Mouse (Mus musculus) brain, embryonic 18.5 days (tissue): ENCODE measurements around the gene Med13l.
"Not testable (repeated sequence)": the region's sequence is repeated elsewhere in the genome, so short reads cannot be mapped to it uniquely, and the experiment has no call there.

ENCODE experiments used
- DNase-seq: peaks from one replicate; pipeline ENCODE4 v3.0.0-alpha.2; 2012; ENCODE audit warnings: low read depth, low spot score

The Med13l gene

DNA sequence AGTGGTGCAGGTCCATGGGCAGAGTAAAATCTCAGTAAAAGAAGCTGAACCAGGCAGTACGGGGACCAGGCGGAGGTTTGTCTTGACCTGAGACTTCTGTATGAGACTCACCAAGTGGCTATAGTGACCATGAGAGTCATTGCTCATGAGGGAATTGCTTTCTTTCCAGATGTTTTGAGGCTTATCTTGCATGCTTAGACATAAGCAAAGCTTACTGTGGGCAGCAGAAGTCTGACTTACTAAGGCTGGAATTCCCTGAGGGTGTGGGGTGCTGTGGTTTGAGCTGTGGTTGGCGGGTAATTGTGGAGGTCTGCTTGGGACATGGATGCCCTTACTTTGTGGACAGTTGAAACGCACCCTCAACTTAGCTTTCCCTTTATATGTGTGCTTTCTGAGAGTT lies 67.7 kb downstream of the Med13l start:
- DNase-seq: no peak

DNA sequence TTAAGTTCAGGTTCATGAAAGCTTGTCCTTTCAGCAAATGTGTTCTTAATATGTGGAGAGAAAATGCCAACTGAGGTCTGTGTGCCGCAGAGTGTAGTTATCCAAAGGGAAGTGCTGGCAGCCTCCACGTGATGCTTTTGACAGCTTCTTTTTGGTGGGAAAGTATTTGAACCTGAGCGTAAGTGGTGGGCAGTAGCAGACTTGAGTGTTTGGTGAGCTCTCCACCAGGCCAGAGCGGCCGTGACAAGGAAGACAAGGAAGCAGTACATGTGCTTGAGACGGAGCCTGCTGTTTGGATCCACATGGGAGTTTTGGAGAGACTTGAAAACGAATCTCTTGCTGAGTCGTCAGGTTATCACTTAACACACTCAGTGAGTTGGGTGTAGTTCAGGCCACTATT lies 71.9 kb downstream of the Med13l start:
- no peak for DNase-seq

DNA sequence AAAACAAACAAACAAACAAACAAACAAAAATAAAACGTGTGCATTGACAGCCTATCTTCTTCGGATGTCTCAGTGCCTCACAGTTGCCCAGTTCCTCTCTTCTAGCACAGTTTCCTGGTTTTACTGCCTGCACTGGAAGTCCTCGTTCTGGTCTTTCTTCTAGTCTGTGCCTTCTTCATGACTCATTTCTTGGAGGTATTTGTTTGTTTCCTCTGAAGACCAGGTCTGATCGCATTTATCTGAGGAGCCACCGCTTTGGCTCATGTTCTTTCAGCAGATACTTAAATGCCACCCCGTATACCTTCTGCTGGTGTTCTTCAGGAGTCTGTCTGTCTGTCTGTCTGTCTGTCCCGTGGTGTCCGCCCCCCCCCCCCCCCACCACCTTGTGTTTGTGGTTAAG lies 72.6 kb downstream of the Med13l start:
- DNase-seq: no peak

DNA sequence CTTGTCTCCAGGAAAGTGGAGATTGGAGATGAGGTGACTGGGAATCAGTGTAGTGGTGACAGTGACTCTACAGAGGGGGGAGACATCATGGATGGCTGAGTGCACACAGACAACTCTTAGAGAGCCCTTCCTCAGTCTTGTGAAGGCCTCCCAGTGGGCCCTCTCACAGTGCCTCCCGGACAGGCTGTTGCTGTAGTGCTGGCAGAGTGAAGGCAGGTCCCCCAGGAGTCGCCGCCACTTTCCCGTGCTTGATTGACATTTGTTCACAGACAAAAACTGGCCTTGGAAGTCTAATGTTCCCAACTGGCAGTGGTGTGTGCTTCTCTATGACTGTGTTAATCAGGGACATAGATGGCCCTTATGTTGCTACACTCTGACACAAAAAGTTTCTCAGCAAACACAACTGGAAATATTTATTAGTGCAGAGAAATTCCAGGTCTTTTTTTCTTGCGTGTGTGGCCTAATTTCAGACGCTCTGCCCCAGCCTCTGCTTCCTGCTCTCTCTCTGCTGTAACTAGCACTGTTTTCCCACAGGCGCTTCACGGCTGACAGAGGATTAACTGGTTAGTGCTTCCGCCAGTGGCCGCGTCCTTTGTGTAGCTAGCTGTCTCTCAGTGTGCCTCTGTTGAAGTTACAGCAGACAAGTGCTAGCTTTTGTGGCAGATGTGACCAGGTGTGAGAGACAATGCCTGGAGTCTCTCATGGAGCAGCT lies 75.2 kb downstream of the Med13l start:
- DNase-seq: no peak

DNA sequence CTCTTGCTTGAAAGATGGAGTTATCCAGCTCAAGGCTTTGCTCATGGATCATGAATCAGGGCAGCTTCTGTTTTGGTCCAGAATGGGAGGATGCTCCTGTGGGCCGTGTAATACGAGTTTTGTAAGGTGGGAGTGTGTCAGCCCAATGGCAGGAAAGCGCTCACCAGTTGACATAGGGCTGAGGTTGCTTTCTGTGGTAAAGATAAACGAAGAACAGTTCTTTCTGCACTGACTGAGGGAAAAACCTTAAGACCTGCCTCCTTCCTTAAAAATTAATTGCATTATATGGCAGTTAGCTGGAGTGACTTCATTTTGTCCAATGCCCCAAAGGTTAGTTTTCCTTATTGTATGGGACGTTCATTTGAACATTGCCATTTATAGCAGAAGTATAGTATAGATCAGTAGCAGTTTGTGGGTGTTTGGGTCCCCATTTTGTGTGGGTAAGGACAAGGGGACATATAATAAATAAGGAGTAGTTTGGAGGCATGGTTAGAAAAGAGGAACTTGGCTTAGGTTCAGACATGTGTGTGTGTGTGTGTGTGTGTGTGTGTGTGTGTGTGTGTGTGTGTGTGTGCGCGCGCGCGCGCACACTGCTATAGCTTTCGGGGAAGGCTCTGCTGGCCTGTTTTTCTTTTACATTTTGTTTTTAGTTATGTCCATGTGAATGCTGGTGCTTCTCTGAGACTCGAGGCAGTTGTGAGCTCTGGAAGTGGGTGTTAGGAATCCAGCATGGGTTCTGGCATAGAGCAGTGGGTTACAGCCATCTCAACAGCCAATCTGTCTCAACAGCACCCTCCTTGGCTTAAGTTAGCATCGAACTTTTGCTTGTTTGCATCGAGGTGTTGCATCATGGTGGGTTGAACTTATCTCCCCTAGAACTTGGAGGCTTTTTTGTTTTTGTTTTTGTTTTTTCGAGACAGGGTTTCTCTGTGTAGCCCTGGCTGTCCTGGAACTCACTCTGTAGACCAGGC lies 76.2 kb downstream of the Med13l start:
- DNase-seq: no peak

DNA sequence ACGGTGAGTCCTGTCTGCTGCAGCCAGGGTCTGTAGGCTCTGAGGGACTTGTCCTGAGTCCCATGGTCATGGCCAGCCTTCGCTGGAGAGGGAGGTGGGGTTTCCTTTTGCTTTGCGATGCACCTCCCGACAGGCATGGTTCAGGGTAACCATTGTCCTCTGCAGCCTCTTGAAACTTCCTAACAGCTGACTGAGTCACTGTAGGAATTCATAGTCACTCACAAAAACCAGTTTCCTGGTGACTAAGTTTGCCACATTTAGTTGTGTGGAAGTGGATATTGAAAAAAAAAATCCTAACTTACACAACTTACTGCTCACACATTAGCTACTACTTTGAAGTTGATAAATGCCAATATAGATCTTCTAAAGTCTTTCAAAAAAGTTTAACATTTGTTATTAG lies 77.5 kb downstream of the Med13l start:
- no peak for DNase-seq

DNA sequence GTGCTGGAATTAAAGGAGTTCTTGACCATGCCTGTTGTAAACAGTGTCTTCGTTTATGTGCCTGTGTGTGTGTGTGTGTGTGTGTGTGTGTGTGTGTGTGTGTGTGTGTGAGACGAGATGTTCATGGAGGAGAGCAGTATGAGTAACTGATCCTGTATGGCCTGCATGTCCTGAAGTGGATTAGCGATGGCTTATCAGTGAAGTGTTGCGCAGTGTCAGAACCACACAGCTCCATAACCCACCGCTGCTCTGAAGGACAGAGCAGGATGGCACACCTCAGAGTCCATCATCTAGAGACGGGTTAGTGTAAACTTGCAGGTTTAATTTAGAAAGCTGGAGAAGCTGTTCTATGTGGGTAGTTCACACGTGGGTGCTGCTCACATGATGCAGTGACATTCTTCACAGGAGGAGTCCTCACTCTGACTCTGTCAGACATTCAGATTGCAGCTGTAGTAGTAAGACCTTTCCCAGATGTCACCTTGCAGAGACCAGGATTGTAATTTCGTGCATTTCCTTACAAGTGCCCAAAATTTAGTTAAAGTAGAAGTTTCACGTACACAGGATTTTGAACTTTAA lies 78.1 kb downstream of the Med13l start:
- DNase-seq: no peak

DNA sequence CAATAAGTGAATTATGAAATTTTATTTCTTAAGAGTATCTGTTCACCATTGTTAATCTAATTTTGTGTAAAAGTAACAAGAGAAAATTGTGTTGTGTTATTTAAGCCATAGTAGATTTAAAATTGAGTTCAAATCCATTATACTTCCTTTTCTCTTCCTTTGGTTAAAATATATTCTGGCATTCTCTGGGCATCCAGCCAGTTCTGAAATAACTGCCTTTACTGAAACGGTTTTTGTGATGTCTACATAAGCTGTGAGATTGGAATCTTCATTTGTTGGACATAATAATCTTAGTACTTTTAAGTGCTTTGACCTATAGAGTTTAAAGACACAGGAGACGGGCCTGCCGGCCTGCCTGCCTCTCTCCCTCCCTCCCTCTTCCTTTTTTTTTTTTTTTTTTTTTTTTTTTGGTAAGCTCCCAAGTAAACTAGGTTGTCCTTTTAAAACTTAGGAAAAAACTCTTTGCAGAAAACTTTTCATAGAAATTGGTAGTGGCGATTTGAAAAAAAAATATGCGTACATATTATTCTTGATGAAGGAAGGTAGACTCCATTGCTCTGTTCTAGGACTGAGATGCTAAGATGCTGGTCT lies 78.7 kb downstream of the Med13l start:
- DNase-seq: no peak

DNA sequence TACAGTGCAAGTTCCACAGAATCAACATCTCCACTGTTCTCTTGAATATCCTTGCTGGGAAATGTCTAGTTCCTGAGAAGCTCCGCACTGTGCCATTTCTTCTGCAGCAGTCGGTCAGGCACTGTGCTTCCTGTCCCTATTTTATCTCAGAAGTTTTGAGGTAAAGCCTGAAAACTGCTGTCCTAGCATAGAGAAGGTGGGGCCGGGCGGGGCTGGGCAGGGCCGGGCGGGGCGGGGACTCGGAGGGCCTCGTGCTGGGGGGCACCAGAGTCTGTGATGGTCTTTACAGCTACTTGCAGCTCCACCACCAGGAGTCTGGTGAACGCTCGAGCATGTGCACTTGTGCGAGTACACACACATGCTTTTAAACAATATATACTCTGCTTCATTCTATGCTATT lies 83.6 kb downstream of the Med13l start:
- no peak for DNase-seq

DNA sequence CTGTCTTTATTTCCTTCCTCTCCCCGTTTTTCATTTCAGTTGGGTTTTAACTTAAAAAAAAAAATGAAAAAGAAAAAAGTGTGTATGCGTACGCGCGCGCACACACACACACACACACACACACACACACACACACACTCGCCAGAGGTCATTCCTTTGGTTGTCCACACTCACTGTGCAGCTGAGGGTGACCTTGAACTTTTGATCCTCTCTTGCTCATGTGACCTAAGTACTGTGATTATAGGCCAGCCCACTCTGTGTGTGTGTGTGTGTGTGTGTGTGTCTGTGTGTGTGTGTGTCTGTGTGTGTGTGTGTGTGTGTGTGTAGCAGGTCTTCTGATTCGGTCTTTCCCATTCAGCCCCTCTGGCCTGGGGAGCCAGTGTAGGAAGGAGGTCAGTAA lies 84.0 kb downstream of the Med13l start:
- DNase-seq: no peak

DNA sequence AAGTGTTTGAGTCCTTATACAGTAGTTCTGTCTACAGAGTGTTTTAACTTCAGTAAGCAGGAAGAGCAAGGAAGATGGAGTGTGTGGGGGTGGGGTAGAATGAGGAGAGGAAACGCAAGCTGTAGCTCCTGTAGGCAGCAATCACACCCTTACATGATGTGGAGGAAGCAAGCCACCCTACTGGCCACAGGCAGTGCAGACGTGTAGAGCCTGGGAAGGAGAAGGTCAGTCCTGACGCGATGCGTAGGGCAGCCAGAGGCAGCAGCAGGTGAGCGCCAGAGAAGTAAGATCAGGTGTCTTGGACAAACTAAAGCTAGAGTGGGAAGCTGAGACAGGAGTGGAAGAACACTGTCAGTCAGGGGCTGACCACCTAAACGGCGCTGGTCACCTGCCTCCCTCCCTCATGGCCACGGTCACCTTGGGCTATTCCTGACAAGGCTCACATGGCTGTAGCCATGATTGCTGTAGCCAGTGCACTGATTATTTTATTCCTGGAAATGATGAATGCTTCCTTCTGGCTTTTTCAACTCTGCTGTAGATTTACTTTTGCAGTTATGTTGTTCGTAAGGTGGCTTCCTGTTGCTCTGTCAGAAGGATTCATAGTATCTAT lies 84.8 kb downstream of the Med13l start:
- no peak for DNase-seq

DNA sequence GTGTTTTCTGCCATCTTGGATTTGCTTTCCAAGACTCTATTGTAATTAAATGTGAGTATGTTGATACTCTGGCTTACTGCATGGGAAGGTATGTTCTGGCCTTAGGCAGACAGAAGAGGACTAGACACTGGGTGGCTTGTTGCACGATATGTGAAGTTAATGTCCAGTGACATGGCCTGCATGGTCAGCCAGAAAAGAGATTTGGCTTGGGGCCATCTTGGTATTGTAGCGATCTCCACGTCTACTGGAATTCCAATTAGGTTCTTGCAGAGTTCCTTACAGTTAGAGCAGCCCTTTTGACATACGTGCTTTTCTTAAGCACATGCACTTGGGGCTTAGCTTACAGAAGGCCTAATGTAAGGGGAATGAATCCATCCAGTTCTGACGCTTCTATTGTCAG lies 86.4 kb downstream of the Med13l start:
- no peak for DNase-seq

DNA sequence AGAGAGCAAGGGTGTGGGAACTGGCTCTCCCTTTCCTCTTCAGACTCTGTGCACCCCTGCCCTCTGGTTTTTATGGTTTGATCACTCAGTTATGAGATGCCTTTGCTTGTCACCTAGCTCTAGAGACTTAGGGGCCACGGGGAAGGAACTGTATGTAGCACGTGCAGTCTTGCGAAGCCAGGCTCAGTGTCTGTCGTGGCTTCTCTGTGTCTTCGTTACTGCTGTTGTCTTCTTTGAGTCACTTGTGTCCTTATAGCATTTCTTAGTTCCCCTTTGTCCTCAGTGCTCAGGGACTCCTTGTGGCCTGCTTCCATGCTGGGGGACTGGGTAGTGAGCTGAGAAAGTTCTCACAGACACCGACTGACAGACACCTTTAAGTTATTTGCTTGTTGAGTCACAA lies 86.9 kb downstream of the Med13l start:
- DNase-seq: no peak

DNA sequence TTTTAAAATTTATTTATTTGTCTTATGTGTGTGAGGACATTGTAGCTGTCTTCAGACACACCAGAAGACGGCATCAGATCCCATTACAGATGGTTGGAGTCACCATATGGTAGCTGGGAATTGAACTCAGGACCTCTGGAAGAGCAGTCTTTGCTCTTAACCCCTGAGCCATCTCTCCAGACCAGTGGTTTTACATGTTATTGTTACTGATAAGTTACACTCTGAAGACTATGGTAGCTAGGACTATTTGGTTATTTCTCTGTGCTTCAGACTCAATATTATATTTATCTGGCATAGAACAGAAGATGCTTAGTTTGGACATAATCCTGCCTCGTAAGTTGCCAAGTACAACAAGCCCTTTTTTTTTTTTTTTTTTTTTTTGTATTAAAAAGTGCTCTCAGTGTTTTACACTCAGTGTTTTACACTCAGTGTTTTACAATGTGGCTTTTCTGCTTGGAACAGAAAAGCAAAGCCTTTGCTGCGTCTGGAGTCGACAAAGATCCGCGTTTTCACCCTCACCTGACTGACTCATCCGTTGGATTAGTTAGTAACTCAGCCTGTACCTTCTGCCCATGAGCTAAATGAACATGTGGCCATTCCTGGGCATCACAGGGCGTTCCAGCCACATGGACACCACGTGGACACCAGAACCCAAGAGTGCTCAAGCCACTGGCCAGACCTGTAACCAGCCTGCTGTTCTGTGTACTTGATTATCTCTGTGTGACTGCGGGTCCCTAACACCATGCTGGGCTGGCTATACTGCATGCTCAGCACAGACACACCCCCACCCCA lies 88.9 kb downstream of the Med13l start:
- no peak for DNase-seq

DNA sequence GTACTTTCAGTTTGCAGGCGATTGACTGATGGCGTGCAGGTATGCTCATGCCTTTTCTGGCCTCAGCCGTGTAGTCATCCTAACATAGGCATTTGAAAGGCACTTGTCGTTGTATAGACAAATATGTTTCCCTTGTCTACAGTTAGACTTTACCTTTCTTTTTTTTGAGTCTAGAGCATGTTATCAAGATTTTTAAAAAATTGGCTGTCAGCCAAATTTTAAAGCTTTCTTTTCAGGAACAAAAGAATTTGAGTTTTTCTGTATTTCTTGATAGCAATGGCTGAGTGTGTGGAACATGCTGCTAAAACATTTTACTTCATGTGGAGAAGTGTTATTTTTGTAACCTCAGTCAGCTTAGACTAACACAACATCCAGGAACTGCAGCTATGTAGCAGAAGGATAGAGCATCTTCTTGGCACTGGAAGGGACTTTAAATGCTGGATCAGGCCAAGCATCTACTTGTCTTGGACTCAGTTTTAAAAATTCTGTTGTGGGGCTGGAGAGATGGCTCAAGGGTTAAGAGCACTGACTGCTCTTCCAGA lies 89.6 kb downstream of the Med13l start:
- DNase-seq: no peak

DNA sequence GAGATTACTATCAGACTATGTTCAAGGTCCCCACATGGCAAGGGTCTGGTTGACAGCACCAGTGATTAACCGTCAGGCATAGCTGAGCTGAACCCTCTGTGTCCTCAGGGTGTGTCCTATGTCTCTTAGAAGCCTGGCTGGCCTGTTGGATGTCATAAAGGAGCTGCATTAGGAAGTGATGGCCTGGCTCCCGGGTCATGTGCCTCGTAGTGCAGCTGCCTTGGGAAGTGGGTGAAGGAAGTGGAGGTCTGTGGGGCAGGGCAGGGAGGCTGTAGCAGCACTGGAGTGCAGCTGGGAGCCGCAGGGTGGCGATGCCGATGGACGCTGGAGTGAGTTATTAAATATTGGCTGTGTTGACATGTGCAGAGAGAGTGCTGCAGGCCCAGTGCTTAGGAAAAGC lies 90.3 kb downstream of the Med13l start:
- DNase-seq: no peak

DNA sequence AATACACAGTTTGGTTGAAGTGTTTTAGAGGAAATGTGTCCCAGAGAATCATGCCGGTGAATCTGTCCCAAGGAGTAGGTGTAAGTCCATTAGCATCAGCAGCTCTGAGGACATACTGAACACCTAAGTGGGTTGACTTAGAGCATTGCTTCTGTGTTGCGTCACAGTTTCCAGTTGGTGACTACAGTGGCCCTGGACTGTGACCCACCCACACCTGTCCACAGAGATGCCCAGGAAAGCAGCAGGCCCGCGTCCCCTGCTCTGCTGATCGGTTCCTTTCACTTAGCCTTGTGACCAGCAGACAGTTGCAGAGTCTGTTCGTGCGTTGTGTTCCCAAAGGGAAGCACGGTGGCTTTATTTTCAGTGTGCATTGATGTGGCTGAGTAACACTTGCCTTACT lies 92.1 kb downstream of the Med13l start:
- DNase-seq: no peak

DNA sequence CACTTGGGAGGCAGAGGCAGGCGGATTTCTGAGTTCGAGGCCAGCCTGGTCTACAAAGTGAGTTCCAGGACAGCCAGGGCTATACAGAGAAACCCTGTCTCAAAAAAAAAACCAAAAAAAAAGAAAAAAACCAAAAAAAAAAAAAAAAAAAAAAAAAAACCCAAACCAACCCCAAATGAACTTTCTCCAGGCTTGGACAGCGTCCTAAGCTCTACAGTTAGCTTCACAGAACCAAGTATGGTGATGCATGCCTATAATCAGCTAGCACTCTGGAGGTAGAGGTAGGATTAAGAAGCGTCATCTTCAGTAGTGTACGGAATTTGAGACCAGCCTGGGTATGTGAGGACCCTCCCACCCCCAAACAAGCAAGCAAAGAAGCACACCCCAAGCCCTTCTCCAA lies 92.6 kb downstream of the Med13l start:
- DNase-seq: not testable (repeated sequence)

DNA sequence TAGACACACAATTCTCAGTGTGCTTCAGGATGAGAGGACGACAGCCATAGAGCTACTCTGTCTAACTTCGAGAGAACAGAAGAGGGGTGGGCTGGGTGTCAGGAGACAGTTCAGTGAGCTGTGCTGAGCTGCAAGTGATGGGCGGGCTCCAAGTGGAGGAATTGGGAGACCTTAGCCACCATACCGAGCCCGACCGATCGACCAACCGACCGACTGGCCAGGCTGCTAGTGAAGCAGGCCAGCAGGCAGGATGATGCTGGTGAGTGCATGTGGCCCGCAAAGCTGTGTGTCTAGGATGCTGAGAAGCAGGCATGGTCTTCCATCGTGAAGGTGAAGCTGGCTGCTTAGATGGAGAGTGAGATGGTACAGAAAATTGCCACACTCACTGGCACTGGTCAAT lies 94.1 kb downstream of the Med13l start:
- DNase-seq: no peak

DNA sequence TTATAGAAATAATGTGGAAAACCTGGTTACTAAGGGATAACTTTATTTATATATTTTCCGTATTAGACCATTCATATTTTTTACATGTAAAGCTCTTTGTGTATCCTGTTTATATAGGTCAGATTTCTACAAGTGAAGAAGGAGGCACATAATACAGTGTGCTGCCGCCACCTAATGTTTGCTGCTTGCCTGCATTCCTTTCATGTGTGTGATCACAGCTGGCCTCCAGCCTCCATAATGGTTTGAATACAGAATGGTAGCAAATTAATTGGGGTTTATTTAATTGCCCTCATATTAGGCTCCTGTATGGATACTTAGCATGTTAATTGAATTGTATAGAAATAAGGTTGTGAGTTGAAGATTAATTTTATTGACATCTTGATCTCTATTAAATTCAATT lies 94.5 kb downstream of the Med13l start:
- DNase-seq: no peak

DNA sequence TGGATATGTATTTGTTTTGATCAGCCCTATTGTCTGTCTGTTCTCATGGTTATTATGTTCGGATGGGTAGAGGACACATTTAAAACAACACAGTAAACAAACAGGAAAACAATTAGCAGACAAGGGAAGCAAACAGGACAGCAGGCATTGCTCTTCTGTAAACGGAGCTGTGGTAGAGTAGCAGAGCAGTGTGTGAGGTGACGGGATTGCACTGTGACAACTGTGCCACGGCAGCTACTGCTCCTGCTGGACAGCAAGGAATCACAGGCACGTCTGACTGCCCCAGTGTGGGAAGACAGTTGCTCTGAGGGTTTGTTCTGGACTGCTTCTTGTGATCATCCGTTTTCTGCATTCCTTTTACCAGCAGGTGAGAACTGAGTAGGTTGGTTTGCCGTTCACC lies 94.9 kb downstream of the Med13l start:
- DNase-seq: no peak
